Mouse (Mus musculus): ENCODE measurements around the gene Amigo1.

The Amigo1 gene

GRCm38 (mm10) chr3:108186098-108187047 lies at the start of gene Amigo1:
TSS of gene Amigo1 (plus strand) at chr3:108186335.
- no peak for DNase-seq (ENCODE audit: low spot score in 2 of 2)

GRCm38 (mm10) chr3:108139113-108139512 lies 47.0 kb upstream of the Amigo1 start:
- DNase-seq (ENCODE audit: low spot score in 2 of 2), result no peak

GRCm38 (mm10) chr3:108140786-108141185 lies 45.3 kb upstream of the Amigo1 start:
- no peak for DNase-seq (ENCODE audit: low spot score in 2 of 2)

- DNase-seq (ENCODE audit: low spot score in 2 of 2), result peak; percentile 92 to 94
Measured at GRCm38 (mm10) chr3:108145534-108146445, 40.3 kb upstream of the Amigo1 start, which contains the start of gene Gnai3. TSS of gene Gnai3 (minus strand) at chr3:108146146.

GRCm38 (mm10) chr3:108146671-108147070 lies 39.5 kb upstream of the Amigo1 start:
- DNase-seq (ENCODE audit: low spot score in 2 of 2), result no peak

- peak; percentile 80 to 83 for DNase-seq (ENCODE audit: low spot score in 2 of 2)
Measured at GRCm38 (mm10) chr3:108147386-108148235, 38.5 kb upstream of the Amigo1 start.

GRCm38 (mm10) chr3:108152290-108152689 lies 33.8 kb upstream of the Amigo1 start:
- DNase-seq (ENCODE audit: low spot score in 2 of 2), result no peak

GRCm38 (mm10) chr3:108154656-108155055 lies 31.5 kb upstream of the Amigo1 start, which contains the start of gene Gpr61:
TSS of gene Gpr61 (minus strand) at chr3:108154882.
- no peak for DNase-seq (ENCODE audit: low spot score in 2 of 2)

GRCm38 (mm10) chr3:108158383-108159037 lies 27.6 kb upstream of the Amigo1 start:
- no peak for DNase-seq (ENCODE audit: low spot score in 2 of 2)

GRCm38 (mm10) chr3:108164091-108164490 lies 22.0 kb upstream of the Amigo1 start:
- no peak for DNase-seq (ENCODE audit: low spot score in 2 of 2)

- peak; percentile 65 to 67 for DNase-seq (ENCODE audit: low spot score in 2 of 2)
Measured at GRCm38 (mm10) chr3:108164807-108165206, 21.3 kb upstream of the Amigo1 start.

GRCm38 (mm10) chr3:108165532-108166315 lies 20.4 kb upstream of the Amigo1 start:
- no peak for DNase-seq (ENCODE audit: low spot score in 2 of 2)

- DNase-seq (ENCODE audit: low spot score in 2 of 2), result peak in 1 of 2 experiments; percentile 19
Measured at GRCm38 (mm10) chr3:108166486-108167211, 19.5 kb upstream of the Amigo1 start.

GRCm38 (mm10) chr3:108167499-108167898 lies 18.6 kb upstream of the Amigo1 start:
- no peak for DNase-seq (ENCODE audit: low spot score in 2 of 2)

- DNase-seq (ENCODE audit: low spot score in 2 of 2), result no peak
Measured at GRCm38 (mm10) chr3:108169199-108169598, 16.9 kb upstream of the Amigo1 start.

GRCm38 (mm10) chr3:108174672-108175531 lies 11.2 kb upstream of the Amigo1 start:
- DNase-seq (ENCODE audit: low spot score in 2 of 2), result no peak

- no peak for DNase-seq (ENCODE audit: low spot score in 2 of 2)
Measured at GRCm38 (mm10) chr3:108178756-108179715, 7.1 kb upstream of the Amigo1 start.

All from spleen, postnatal 36 days (tissue).